Mouse (Mus musculus) regulatory T cell (primary cell): ENCODE measurements around the gene Pdpn.

ENCODE experiments used
- in situ Hi-C: fragments of 300-600 bp; cut with MboI, MseI; formaldehyde crosslinking; loops from one replicate; pipeline ENCODE4 v1.15.1; 2025; ENCODE audit warnings: high pct_unique_total_duplicates

Pdpn gene

GRCm38 (mm10) chr4:143299325-143300070 lies at the start of gene Pdpn:
TSS of gene Pdpn (minus strand) at chr4:143299564.
- in situ Hi-C loops: no loop called here

- in situ Hi-C loops: loop anchor here (25.0 kb wide), 1 partner anchor 1289 kb away; no protein-coding TSS in a partner anchor
These were observed 49.3 kb upstream of the Pdpn start for GRCm38 (mm10) chr4:143348678-143349077.

GRCm38 (mm10) chr4:143345491-143345890 lies 46.1 kb upstream of the Pdpn start:
- in situ Hi-C loops: loop anchor here (25.0 kb wide), 1 partner anchor 1292 kb away; no protein-coding TSS in a partner anchor

GRCm38 (mm10) chr4:143341470-143341869 lies 42.1 kb upstream of the Pdpn start:
- in situ Hi-C loops: loop anchor here (25.0 kb wide), 1 partner anchor 1296 kb away; no protein-coding TSS in a partner anchor

GRCm38 (mm10) chr4:143339808-143340207 lies 40.4 kb upstream of the Pdpn start:
- in situ Hi-C loops: loop anchor here (25.0 kb wide), 1 partner anchor 1297 kb away; no protein-coding TSS in a partner anchor

GRCm38 (mm10) chr4:143336096-143336495 lies 36.7 kb upstream of the Pdpn start:
- in situ Hi-C loops: loop anchor here (25.0 kb wide), 1 partner anchor 1301 kb away; no protein-coding TSS in a partner anchor

- in situ Hi-C loops: loop anchor here (25.0 kb wide), 1 partner anchor 1302 kb away; no protein-coding TSS in a partner anchor
These were observed 35.6 kb upstream of the Pdpn start for GRCm38 (mm10) chr4:143334995-143335394.

GRCm38 (mm10) chr4:143334145-143334544 lies 34.8 kb upstream of the Pdpn start:
- in situ Hi-C loops: loop anchor here (25.0 kb wide), 1 partner anchor 1303 kb away; no protein-coding TSS in a partner anchor

GRCm38 (mm10) chr4:143331787-143332186 lies 32.4 kb upstream of the Pdpn start:
- in situ Hi-C loops: loop anchor here (25.0 kb wide), 1 partner anchor 1306 kb away; no protein-coding TSS in a partner anchor

GRCm38 (mm10) chr4:143330566-143330965 lies 31.2 kb upstream of the Pdpn start:
- in situ Hi-C loops: loop anchor here (25.0 kb wide), 1 partner anchor 1307 kb away; no protein-coding TSS in a partner anchor

- in situ Hi-C loops: loop anchor here (10.0 to 25.0 kb wide), 2 partner anchors 979 to 1312 kb away; no protein-coding TSS in a partner anchor
These were observed 26.2 kb upstream of the Pdpn start for GRCm38 (mm10) chr4:143325625-143325941.

GRCm38 (mm10) chr4:143324925-143325624 lies 25.7 kb upstream of the Pdpn start:
- in situ Hi-C loops: loop anchor here (10.0 to 25.0 kb wide), 2 partner anchors 980 to 1312 kb away; no protein-coding TSS in a partner anchor

GRCm38 (mm10) chr4:143324176-143324924 lies 25.0 kb upstream of the Pdpn start:
- in situ Hi-C loops: loop anchor here (10.0 kb wide), 1 partner anchor 980 kb away; no protein-coding TSS in a partner anchor

GRCm38 (mm10) chr4:143313299-143313698 lies 13.9 kb upstream of the Pdpn start:
- in situ Hi-C loops: no loop called here

GRCm38 (mm10) chr4:143311341-143311740 lies 12.0 kb upstream of the Pdpn start:
- in situ Hi-C loops: no loop called here

GRCm38 (mm10) chr4:143305987-143306772 lies 6.8 kb upstream of the Pdpn start:
- in situ Hi-C loops: no loop called here

GRCm38 (mm10) chr4:143305031-143305430 lies 5.7 kb upstream of the Pdpn start:
- in situ Hi-C loops: no loop called here

- in situ Hi-C loops: no loop called here
These were observed 3.0 kb upstream of the Pdpn start for GRCm38 (mm10) chr4:143302279-143302890.

- in situ Hi-C loops: no loop called here
These were observed 2.5 kb upstream of the Pdpn start for GRCm38 (mm10) chr4:143301875-143302274.

- in situ Hi-C loops: no loop called here
These were observed 1.7 kb upstream of the Pdpn start for GRCm38 (mm10) chr4:143301042-143301441.
